Mouse (Mus musculus) stomach, postnatal 0 days (tissue): ENCODE data around the gene Dazap2.

Experiments
- CTCF ChIP-seq: IDR thresholded peaks from 2 replicates; pipeline ENCODE4 v1.5.1; 2016; ENCODE audit warnings: antibody characterized with exemption, low read depth, mild to moderate bottlenecking, moderate library complexity
- EP300 ChIP-seq: optimal IDR thresholded peaks from 2 replicates; pipeline ENCODE3; 2016; ENCODE audit warnings: antibody characterized with exemption

DNA sequence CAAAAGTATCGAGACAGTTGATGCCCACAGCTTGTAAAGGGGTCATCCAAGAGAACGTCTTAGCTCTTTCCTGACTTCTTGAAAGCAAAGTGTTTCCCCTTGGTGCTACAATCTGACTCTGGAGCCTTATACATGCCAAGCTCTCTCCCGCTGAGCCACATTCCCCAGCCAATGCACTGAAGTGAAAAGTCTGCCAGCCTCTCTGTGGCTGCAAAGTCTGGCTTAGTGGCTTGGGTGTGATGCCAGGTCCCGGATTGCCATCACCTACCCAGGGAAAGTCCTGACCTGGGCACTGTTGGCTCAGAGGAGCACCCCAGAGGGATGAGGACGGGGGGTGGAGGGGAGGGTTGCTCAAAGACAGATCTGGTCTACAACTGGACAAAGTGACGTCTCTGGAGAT lies 38.3 kb upstream of the Dazap2 start:
- no peak for TF ChIP-seq EP300
- no peak for TF ChIP-seq CTCF
